Mouse (Mus musculus) liver (tissue): ENCODE results near the gene Dnttip2.
A peak's percentile ranks its signal among the peaks of the same experiment; 100 is the strongest.

Experiments used
- DNase-seq: peaks from one replicate; pipeline ENCODE4 v3.0.0-alpha.2; 2020; ENCODE audit warnings: mixed read lengths

The Dnttip2 gene

DNA sequence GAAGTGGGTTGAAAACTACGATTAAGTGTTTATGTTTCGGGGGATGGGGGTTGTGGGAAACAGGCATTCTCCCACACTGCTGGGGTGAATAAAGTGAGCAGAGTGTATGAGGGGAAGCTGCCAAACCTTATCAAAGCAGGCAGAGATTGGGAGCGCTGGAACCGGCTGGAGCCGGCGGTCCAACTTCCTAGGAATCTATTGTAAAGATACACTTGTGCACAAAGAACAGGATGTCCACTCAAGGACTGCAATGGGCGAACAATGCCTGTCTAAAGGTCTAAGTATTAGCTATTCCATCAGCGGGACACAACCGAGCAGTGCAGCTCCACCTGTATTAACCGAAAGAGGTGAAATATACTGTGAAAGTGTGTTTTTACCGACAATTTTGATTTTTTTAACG lies 17.6 kb downstream of the Dnttip2 start:
- no peak for DNase-seq

DNA sequence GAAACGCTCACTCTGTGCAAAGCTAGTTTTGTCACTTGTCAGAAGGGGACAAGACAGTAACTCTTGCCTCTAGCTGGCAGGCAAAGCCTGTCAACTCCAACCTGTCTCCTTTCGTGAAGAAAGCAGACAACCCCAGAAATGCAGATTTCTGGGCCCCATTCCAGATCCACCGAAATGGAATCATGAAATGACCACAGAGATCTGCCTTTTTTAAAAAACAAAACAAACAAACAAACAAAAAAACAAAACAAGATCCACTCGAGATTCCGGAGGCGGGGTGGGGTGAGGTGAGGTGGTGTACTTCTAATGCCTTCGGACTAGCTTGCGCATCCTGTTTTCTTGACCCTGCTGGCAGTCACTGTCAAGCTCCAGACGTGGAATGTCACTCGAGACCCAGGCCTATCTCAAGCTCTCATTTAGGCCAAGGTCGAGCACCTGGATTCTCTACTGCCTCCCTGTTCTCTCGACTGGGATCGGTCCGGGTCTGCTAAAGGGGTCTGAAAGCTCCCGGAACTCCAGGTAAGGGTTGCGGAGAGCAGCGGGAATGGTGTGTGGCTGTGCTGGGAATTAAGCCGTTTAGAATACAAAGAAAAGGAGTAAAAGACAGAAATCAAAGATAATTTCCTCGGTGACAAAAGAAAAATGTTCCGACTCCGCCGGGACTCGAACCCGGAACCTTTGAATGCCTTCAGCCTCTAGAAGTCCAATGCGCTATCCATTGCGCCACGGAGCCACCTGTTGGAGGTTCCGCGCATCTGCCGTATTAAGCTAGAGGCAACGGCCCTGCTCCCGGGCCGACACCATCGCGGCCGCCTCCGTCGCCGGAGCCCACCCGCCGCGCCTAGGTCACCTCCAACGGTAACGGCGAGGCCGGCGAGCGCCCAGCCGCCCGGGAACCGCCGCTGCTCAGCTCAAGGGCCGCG lies 18.4 kb downstream of the Dnttip2 start:
- DNase-seq = peak; percentile 91

DNA sequence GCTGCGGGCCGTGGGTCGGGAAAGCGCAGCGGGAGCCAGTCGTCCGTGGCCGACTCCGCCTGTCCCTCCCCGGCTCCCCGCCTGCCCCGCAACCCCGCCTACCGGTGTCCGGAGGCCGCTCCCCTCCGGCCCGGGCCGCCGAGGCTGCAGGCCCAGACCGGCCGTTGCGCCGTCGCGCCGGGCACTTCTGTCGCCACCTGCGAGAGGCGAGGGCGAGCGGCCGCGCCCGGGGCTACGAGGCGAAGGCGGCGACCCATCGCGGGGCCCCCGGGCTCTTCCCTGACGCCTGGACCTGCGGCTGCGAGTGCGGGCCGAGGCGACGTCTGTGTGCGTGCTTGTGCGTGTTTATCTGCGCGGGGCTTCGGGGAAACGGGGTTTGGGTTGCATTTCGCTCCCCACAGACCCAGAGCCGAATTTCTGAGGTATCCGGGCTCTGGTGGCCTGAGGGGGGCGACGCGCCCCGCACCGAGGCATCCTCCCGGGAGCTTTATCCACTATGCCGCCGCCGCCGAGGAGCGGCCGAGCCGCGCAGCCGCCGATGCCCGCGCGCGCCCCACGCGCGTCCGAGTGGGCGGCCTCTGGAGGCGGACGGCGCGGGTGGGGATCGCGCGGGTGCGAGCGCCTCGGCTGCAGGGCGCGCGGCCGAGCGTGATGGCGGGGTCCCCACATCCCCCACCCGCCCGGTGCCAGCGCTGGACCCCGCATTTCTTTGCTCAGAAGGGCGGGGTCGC lies 19.2 kb downstream of the Dnttip2 start:
- peak; percentile 89 for DNase-seq

DNA sequence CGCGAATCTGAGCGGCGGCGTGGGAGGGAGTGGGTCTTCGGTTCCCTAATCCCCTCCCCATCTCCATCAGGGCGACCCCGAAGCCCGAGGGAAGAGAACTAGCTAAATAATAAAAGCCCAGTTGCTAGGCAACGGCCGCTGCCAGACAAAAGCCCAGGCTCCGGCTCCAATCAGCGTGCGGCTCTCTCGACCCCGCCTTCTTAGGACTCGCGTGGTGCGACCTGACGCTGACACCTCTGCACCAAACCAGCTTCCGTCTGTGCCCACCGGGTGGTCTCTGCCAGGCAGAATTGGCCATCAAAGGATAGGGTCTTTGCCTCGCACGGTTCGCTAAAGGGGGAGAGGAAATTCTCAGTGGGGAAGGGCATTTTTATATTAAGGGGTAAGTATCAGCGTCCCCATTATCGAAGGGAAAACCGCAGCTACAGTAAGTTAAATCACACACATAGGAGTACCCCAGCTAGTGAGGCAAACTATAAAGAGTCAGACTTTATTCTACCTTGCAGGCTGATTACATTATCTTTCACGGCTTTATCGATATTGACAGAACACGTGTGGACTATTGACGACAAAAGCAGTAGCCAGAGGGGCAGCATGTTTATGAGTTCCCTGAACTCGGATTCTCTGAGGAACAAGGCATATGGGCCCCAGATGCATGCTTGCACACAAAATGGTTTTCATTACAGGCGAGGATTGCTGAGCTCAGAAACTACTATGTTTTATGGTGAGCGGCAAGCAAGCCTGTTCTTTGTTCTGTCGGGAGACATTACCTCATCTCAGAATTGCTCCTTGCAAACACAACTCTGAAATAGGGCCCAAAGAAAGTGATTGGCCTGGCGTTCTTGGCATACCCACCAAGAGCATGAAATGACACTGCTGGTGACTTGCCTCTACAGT lies 20.0 kb downstream of the Dnttip2 start, which contains the start of gene Bcar3:
Gene Bcar3, plus strand, starts transcription at position 183 of the 897 bp plus-strand sequence.
- peak; percentile 86 for DNase-seq

DNA sequence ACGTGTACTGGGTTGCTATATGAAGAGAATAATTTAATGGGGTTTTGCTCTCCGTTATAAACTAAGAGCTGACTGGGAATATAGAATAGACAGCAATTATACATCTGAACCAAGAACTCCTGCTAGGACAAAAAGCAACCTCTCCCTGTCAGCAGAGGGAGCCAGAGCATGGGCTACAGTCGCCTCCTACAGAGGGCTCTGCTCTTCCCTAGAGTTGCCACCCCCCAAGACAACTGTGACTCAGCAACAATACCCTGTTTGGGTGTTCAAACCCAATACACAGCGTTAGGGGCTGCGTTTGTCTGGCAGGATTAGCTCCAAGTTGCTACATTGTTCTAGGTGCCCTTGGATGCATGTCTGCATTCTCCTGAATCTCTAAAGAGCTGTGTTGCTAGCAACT lies 21.3 kb downstream of the Dnttip2 start:
- DNase-seq = peak; percentile 78

DNA sequence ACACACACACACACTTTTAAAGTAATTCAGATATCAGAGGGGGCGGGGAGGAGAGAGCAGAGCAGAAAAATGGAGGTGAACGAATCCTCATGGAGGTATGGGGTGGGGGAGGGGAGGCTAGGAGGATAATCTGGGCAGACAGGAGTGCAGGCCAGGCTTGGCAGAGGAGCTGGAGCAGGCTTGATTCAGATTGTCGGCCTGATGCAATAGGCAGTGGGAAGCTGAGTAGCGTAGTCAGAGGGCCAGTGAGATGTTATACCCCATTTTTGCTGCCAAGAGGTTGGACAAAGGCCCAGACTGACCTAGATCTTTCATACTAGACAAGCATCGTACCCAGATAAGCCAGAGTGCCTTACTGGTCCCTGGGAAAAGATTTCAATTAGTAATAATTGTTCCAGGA lies 22.8 kb downstream of the Dnttip2 start:
- no peak for DNase-seq

DNA sequence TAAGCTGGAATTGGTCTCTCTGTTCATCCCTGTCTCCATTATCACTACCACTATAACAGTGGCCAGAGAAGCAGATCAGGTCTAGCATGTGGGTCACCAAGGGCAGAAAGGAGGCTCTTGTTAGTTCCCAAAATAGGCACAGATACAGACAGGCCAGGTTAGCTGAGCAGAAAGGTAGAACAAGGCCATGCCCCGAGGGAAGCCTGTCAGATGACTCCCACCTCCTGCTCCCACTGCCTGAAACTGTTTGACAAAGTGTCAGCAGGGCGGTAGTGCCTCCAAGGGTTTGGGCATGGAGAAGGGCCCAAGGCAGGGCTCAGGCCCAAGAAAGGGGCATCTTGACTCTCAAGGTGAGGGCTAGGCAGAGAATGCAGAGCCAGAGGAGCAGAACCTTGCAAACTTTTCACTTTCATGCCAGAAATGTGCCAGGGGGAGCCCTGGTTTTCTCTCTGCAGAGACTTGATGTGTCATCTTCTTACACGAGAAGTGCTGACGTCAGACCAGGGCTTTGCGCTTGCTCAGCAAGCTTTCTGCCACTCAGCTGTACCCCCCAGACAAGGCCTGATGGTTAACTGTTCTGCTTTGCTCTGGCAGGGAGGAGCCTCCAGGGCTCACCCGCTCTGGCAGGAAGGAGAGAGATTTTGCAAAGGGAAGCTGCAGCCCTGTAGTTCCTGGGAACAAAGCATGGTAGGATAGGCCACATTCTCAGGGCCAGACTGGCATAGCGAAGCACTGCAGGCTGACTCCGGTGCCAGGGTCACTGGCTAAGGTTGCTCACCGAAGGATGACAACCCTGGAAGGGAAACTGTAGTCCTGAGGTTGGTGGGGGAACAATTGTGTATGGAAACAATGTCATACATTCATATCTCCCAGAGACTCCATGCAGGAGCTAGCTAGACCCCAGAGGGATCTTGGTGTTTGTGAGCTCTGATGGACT lies 27.1 kb downstream of the Dnttip2 start:
- DNase-seq = peak; percentile 46

DNA sequence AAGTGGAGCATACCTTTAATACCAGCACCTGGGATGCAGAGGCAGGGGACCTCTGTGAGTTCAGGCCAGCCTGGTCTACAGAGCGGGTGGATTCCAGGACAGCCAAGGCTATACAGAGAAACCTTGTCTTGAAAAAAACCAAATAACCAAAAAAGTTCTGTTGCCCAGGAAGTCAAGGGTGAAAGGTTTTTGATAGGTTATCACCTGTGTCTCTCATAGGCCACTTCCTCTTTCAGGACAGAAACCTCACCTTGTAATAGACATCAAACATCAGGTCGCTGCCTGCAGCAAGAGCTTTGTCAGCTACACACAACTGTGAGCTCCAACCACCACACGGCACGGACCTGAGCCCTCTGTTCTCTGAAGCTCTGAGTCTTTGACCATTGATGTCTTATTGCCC lies 30.4 kb downstream of the Dnttip2 start:
- DNase-seq = no peak

DNA sequence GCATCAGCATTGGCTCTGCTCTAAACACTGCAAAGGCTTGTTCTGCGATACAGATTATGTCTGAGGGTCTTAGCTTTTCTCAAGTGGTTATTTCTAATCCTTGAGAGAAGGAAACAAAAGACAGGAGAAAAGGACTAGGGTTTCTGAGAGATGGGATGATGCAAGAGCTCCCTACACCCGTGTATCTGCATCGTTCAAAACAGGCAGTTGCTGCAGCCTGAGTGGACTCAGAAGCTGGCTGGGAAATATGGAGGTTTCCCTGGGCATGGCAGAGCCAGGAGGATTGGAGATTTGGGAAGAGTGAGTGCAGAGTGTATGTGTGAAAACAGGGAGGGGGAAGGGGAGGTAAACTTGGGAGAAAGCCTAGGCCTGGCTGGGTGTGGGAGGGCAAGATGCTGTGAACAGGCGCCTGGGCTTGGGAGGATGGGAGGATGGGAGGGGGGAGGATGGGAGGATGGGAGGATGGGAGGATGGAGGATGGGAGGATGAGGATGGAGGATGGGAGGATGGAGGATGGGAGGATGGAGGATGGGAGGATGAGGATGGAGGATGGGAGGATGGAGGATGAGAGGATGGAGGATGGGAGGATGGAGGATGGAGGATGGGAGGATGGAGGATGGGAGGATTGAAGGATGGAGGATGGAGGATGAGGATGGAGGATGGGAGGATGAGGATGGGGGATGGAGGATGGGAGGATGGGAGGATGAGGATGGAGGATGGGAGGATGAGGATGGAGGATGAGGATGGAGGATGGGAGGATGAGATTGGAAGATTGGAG lies 33.9 kb downstream of the Dnttip2 start:
- no peak for DNase-seq

DNA sequence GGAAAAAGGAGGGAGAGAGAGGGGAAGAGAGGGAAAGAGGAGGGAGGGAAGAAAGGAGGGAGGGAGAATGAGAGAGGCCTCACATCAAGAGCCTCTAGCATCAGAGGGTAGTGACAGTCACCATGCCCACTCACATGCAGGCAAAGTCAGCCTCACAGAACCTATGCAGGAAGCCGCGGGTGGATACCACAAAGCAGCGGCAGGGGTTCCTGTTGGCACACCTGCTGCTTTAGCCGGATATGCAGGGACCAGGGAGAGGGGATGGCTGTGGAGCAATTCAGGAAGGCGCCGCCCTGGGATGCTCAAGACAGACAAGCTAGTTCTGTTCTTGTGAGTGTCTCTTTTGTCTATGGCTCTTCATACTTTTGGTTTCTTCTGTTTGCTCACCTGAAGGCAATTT lies 34.8 kb downstream of the Dnttip2 start:
- DNase-seq = no peak

DNA sequence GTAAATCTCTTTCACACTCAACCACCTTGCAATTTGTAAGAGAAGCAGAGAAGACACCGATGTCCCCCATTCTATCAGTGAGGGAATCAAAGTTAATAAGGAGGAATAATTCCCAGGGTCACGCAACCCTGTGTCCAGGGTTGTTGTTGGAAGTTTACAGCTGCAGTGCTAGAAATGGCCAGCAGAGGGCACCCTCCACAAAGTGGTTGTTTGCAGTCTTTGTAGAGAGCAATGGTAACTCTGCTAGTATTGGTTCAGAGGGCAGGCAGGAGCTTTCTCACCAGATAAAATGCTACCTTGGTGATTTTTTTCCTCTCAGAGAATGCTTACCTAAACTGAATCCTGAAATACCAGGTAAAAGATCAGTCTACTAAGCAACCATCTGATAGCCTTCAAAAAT lies 37.9 kb downstream of the Dnttip2 start:
- DNase-seq = peak; percentile 81

DNA sequence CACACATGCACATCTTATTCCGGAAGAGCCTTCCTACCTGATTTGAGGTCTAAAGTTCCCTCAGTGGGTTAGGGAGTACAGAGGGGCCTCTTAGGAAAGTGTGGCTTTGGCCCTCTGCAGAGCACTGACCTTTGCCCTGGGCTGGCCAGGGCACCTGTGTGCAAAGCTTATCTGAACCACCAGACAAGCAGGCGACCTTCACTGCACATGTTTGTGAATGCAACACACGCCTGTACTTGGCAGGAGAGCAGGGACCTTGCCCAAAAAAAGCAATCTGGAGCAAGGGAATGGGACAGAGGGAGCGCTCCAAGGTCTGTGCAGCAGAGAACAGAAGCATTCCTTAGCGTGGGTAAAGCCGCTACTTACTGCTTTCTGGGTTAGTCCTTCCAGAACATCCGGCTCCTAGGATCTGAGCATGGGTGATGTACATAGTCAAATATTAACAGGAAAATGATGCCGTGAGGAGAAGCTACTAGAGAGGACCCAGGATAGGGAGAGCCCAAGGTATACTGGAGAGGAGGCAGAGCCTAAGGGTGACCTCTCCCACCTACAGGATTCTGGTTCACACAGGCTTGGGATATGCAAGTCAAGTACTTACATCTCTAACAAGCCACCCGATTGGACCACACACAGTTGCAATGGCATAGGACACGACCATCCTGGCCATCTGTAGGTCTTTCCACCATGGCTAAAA lies 38.9 kb downstream of the Dnttip2 start:
- DNase-seq = peak; percentile 45

DNA sequence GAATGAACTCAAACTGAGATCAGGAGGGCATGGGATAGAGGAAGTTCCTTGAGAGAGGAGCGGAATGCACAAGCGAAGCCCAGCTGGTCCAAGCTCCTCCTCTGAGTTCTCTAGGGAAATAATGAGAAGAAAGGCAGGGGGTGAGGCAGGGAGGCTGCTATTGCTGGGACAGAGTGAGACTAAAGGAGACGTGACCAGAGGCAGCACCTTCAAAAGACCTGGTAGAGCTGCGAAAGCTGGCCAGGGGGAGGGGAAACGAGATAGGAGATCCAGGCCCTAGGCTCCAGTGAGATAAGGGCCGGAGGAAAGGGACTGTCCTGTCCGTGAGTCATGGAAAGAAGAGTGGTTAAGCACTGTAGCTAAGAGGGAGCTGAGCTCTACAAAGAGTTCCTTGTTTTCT lies 39.7 kb downstream of the Dnttip2 start:
- DNase-seq = no peak

DNA sequence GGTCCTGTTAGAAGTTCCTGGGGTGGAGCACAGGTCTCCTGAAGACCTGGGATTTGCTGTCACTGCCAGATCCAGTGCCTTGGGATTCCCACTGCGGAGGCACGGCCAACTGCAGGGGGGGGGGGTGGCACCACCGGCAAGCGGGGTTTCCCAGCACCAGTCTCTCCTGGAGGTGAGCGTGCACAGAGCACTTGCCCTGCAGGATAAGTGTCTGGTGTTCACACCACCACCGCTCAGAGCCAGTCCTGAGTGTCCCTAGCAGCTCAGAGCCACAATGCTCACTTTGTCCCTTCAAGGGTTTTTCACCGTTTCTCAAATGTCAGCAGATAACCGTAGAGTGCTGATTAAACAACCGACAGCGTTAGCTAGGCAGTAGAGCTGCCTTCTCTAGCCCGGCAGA lies 42.4 kb downstream of the Dnttip2 start:
- DNase-seq = no peak

DNA sequence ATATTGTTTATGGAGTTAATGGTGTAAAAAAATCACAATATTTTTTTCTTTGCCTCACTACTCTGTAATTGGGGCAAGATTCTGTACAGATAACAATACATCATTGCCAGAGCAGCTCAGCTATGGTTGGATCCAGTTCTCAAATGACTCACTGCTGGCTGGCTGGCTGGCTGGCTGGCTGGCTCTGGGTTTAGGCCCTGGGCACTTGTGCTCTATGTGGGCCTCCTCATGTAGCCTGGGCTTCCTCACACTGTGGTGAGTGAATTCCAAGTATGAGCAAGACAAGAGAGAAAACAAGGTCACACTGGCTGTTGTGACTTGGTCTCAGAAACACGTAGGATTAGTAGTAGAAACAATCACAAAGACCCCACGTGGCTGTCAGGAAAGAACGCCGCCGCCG lies 43.2 kb downstream of the Dnttip2 start:
- no peak for DNase-seq

DNA sequence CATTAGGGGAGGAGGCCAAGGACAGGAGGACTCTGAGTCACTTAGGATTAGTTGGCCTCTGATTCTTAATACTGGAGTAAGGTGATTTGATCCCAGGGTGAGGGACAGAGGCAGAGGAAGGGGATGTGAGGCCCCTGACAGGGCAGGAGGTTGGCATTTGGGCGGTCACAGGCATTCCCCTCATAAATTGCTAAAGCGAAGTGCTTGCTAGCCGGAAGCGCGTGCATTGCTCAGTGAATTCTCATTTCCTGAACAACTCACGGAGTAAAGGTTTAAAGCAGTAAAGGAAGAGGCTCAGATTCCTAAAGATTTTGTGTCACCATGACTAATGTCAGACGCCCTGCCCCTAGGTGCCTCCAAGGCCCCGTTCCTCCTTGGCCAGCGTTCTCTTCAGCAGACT lies 48.0 kb downstream of the Dnttip2 start:
- no peak for DNase-seq

DNA sequence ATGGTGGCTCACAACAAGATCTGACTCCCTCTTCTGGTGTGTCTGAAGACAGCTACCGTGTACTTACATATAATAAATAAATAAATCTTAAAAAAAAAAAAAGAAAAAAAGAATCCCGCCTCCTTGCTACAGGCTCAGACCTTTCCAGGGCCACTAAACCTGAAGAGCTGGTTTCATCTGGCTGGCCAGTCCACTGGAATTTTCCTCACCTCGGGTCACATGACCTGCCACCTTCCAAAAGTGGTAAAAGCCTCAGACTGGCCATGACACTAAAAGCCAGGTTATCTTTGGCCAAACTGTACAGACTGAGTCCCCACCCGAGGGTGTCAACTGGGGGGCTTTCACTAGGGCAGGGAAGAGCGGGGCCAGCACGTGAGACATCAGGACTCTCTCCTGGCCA lies 49.7 kb downstream of the Dnttip2 start:
- no peak for DNase-seq

DNA sequence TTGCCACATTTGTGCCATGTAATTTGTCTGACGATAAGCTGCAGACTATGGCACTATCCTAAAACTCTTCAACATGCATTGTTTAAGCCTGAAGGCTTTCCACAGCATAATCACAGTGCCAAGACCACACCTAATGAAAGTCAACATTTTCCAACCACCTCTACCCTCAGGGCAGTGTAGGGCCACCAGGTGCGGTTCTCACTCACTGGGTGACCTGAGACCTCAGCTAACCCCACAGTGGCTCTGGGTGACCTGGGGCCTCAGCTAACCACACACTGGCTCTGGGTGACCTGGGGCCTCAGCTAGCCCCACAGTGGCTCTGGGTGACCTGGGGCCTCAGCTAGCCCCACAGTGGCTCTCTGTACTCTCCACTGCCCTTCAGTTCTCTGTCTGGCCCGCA lies 50.3 kb downstream of the Dnttip2 start:
- DNase-seq = no peak

DNA sequence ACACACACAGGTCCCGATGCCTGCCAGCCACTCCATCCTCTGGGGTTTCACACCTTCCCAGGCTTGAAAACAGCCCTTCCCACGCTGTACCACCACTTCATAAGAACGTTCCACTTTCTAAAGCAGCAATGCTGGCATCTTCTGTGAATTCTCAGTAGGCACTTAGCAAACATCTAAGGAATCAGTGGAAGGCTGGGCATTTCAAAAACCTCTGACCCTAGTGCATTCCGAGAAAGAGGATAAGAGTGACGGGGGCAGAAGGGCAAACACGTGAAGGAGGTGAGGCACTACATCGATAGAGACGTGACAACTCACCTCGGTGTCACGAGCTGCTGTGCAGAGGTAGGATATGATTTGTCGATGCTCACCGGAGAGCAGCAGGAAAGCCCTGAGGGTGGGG lies 56.3 kb downstream of the Dnttip2 start:
- no peak for DNase-seq

DNA sequence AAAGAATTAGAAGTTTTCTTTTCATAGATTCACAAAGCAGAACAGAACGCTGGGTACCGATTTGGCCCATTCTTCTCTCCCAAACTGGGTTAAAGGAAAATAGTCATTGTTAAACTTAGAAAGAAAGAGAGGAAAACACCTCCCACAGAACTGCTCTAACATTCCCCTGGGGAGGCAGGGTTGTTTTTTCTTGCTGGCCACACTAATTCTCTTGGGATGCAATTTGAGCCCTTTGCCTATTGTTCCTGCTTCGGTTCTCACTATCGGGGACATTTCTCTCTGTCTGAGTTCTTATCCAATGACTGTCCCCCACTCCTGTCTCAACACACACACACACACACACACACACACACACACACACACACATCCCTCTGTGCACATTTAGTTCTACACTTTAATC lies 59.3 kb downstream of the Dnttip2 start:
- no peak for DNase-seq
